Mouse (Mus musculus) intestine, embryonic 16.5 days (tissue): ENCODE results near the gene Slc30a9. TPM values are rescaled to one million over a fixed set of nuclear protein-coding genes. Genes with fewer than 3 reads are reported as not detected.
A peak's percentile ranks its signal among the peaks of the same experiment; 100 is the strongest.

Experiments
- ATAC-seq: fragments of 200-750 bp; cut with Nextera tagmentation; 2 replicates; pipeline ENCODE4 v1.8.0; 2017; ENCODE audit warnings: moderate TSS enrichment, moderate library complexity
- H3K27ac ChIP-seq: fragments of 300-500 bp; sonication (generic); 2 replicates; pipeline ENCODE4 v1.5.1; 2014; ENCODE audit warnings: mild to moderate bottlenecking, low read length
- H3K27me3 ChIP-seq: fragments of 300-500 bp; sonication (generic); replicated peaks from 2 replicates; pipeline ENCODE4 v1.6.1; 2014; ENCODE audit warnings: low read length, control low read depth, mixed read lengths; ENCODE audit not compliant: control insufficient read depth, insufficient read depth
- H3K36me3 ChIP-seq: fragments of 300-500 bp; sonication (generic); 2 replicates; pipeline ENCODE4 v1.6.1; 2014; ENCODE audit warnings: low read length, control low read depth; ENCODE audit not compliant: control insufficient read depth, insufficient read depth
- H3K4me1 ChIP-seq: fragments of 300-500 bp; sonication (generic); 2 replicates; pipeline ENCODE4 v1.6.1; 2014; ENCODE audit warnings: low read length, control low read depth, mixed read lengths; ENCODE audit not compliant: control insufficient read depth, insufficient read depth
- H3K4me2 ChIP-seq: fragments of 300-500 bp; sonication (generic); 2 replicates; pipeline ENCODE4 v1.6.1; 2014; ENCODE audit warnings: low read depth, low read length, control low read depth
- H3K4me3 ChIP-seq: fragments of 300-500 bp; sonication (generic); 2 replicates; pipeline ENCODE4 v1.5.1; 2014; ENCODE audit warnings: mild to moderate bottlenecking, low read length
- H3K9ac ChIP-seq: fragments of 300-500 bp; sonication (generic); 2 replicates; pipeline ENCODE4 v1.6.1; 2014; ENCODE audit warnings: low read depth, low read length
- H3K9me3 ChIP-seq: fragments of 300-500 bp; sonication (generic); 2 replicates; pipeline ENCODE4 v1.6.1; 2016; ENCODE audit warnings: low read length, control low read depth; ENCODE audit not compliant: control insufficient read depth
- WGBS: fragments of 180-500 bp; shearing (Covaris S2); extraction: QIAGEN DNeasy Blood & Tissue Kit; methylation state at CpG from one replicate; pipeline ENCODE4 v1.1.7; 2014; 5-methylcytosine and 5-hydroxymethylcytosine counted together
- polyA plus RNA-seq: library from polyadenylated mRNA; unstranded; fragments of >200 nt; fragmentation: Nextera tagmentation; extraction: Ambion mirVana; gene quantifications from 2 replicates; pipeline ENCODE4 v1.2.1, GENCODE M21; 2015

Gene Slc30a9
- polyA plus RNA-seq, 1 experiment from 2014 or later: 71.0 TPM

DNA sequence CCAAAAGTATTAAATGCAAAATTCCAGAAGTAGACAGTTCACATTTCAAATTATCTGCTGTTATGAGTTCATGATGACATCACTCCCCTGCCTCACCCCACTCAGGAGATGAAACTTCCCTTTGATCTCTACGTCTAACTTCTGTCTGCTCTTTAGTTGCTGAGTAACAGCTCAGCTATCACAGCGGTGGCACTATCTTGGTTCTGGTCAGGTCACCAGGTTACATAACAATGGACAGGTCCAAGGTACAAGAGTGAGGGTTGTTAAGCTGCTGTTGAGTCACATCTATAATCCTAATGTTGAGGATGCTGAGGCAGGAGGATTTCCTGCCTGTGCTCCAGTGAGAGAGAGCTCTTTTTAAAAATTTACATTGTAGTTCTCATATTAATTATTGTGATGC, 56.2 kb downstream of the Slc30a9 start:
- H3K4me3 ChIP-seq: no peak overlapping the region
- ATAC-seq: peak; percentile 72
- WGBS: 50% methylated on average over 2 of the region's 2 CpGs
- H3K36me3 ChIP-seq: no peaks in the 10 kb centered on the region
- H3K9ac ChIP-seq: no peak overlapping the region
- no peaks in the 10 kb centered on the region for H3K9me3 ChIP-seq
- H3K4me1 ChIP-seq: no peaks in the 10 kb centered on the region
- no peak overlapping the region for H3K4me2 ChIP-seq
- H3K27me3 ChIP-seq: no peaks in the 10 kb centered on the region
- no peak overlapping the region for H3K27ac ChIP-seq

DNA sequence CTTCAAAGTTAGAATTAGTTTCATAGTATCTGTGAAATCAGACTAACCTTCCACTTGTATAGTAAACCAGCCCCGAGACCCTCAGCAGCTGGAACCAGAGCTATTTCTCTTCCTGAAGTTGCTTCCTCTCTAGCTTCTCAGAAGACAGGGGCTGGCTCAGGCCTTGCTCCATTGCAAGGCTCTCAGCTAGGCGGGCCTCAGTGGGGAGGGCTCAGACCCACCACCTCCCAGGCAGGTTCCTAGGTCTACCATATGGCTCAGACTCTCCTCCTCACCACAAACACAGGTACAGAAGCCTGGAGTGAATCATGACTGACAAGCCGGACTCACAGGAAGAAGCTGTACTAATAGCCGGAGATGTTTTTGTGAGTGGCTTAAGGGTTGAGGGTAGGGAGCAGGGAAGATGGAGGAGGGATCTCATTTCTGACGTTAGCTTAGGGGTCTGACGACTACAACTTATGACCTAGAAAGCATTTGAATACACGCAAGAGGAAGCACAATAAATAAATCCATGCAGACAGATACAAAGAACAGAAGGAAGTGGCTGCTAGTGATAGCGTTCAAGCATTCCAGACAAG, 70.4 kb downstream of the Slc30a9 start:
- no peaks in the 10 kb centered on the region for H3K36me3 ChIP-seq
- 55% methylated on average over 8 of the region's 8 CpGs for WGBS
- no peak overlapping the region for H3K9ac ChIP-seq
- H3K4me3 ChIP-seq: no peak overlapping the region
- no peaks in the 10 kb centered on the region for H3K4me1 ChIP-seq
- no peak overlapping the region for H3K27ac ChIP-seq
- no peak overlapping the region for H3K4me2 ChIP-seq
- H3K27me3 ChIP-seq: no peaks in the 10 kb centered on the region
- no peak for ATAC-seq
- H3K9me3 ChIP-seq: no peaks in the 10 kb centered on the region

DNA sequence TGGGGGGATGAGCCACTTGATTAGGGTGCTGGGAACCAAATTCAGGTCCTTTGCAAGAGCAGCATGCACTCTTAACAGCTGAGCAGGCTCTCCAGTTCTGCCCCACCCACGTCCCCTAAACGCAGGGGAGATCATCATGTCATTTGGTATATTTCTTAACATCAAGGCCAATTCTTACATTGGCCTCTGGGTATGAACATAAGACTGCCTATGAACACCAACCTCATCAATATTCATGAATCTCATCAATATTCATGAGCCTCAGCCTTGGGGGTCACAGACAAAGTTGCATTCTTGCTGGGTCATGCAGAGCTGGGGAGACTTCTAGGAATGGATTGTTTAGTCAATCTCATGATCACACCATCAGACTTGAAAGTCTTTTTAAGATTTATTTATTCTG, 74.9 kb downstream of the Slc30a9 start:
- no peaks in the 10 kb centered on the region for H3K27me3 ChIP-seq
- no peak overlapping the region for H3K27ac ChIP-seq
- H3K4me2 ChIP-seq: no peak overlapping the region
- H3K9ac ChIP-seq: no peak overlapping the region
- 89% methylated on average over 2 of the region's 2 CpGs for WGBS
- no peaks in the 10 kb centered on the region for H3K4me1 ChIP-seq
- ATAC-seq: no peak
- H3K4me3 ChIP-seq: no peak overlapping the region
- H3K9me3 ChIP-seq: no peaks in the 10 kb centered on the region
- no peaks in the 10 kb centered on the region for H3K36me3 ChIP-seq

- H3K27me3 ChIP-seq: no peaks in the 10 kb centered on the region
- H3K36me3 ChIP-seq: no peaks in the 10 kb centered on the region
- no peak for ATAC-seq
- H3K9me3 ChIP-seq: no peaks in the 10 kb centered on the region
- H3K4me1 ChIP-seq: no peaks in the 10 kb centered on the region
- WGBS: 89% methylated on average over 7 of the region's 7 CpGs
- H3K9ac ChIP-seq: no peak overlapping the region
- H3K4me3 ChIP-seq: no peak overlapping the region
- H3K4me2 ChIP-seq: no peak overlapping the region
- H3K27ac ChIP-seq: no peak overlapping the region
Observed at GRCm38 (mm10) chr5:67382556-67382955, 75.8 kb downstream of the Slc30a9 start.

GRCm38 (mm10) chr5:67393951-67394350, 87.2 kb downstream of the Slc30a9 start:
- Histone ChIP-seq H3K4me3 (no peak overlapping the region), H3K9ac (no peak overlapping the region), H3K27ac (no peak overlapping the region), H3K4me1 (no peaks in the 10 kb centered on the region), H3K27me3 (no peaks in the 10 kb centered on the region), H3K9me3 (no peaks in the 10 kb centered on the region), H3K36me3 (no peaks in the 10 kb centered on the region), H3K4me2 (no peak overlapping the region)
- ATAC-seq: no peak
- WGBS: 83% methylated on average over 6 of the region's 6 CpGs

DNA sequence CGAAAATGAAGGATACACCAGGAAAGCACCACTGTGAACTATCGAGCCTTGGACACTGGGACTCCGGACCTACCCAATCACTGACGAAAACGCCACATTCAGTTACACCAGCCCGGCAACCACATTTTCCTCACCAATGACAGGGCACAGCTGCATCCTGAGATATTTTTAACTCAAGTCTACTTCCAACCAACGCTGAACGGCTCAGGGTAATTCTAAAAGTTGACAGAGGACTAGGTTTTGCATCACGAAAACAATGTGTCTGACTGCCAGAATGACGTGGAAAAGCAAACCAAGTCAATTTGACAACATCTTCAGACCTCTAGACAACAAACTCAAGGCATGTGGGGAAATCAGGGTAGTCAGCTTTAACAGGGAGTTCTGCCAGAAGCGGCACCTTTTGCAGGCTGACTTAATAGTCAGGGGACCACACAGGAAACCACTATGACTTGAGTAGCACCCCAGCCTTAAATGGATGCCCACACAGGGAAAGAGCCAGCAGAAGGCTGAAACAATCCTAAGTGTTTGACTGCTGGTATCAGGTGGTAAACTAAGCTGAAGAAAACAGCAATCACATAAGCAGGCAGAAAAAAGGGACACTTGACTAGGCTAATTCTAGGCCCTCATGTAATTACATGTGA, 88.6 kb downstream of the Slc30a9 start:
- Histone ChIP-seq H3K27ac (no peak overlapping the region), H3K4me1 (no peaks in the 10 kb centered on the region), H3K4me3 (no peak overlapping the region), H3K9me3 (no peaks in the 10 kb centered on the region), H3K27me3 (no peaks in the 10 kb centered on the region), H3K4me2 (no peak overlapping the region), H3K36me3 (no peaks in the 10 kb centered on the region), H3K9ac (no peak overlapping the region)
- 80% methylated on average over 11 of the region's 11 CpGs for WGBS
- no peak for ATAC-seq

GRCm38 (mm10) chr5:67397186-67397585, 90.4 kb downstream of the Slc30a9 start:
- Histone ChIP-seq H3K4me1 (peaks cover 8% of the 10 kb centered on the region), H3K9ac (no peak overlapping the region), H3K36me3 (no peaks in the 10 kb centered on the region), H3K4me2 (no peak overlapping the region), H3K4me3 (no peak overlapping the region), H3K9me3 (no peaks in the 10 kb centered on the region), H3K27me3 (no peaks in the 10 kb centered on the region), H3K27ac (no peak overlapping the region)
- WGBS: 90% methylated on average over 14 of the region's 14 CpGs
- no peak for ATAC-seq

- Histone ChIP-seq H3K27me3 (no peaks in the 10 kb centered on the region), H3K36me3 (no peaks in the 10 kb centered on the region), H3K4me1 (peaks cover 8% of the 10 kb centered on the region), H3K9me3 (no peaks in the 10 kb centered on the region), H3K9ac (no peak overlapping the region), H3K4me3 (no peak overlapping the region), H3K4me2 (no peak overlapping the region), H3K27ac (no peak overlapping the region)
- WGBS: 78% methylated on average over 28 of the region's 28 CpGs
- no peak for ATAC-seq
Observed at GRCm38 (mm10) chr5:67399876-67400607, 93.3 kb downstream of the Slc30a9 start.

DNA sequence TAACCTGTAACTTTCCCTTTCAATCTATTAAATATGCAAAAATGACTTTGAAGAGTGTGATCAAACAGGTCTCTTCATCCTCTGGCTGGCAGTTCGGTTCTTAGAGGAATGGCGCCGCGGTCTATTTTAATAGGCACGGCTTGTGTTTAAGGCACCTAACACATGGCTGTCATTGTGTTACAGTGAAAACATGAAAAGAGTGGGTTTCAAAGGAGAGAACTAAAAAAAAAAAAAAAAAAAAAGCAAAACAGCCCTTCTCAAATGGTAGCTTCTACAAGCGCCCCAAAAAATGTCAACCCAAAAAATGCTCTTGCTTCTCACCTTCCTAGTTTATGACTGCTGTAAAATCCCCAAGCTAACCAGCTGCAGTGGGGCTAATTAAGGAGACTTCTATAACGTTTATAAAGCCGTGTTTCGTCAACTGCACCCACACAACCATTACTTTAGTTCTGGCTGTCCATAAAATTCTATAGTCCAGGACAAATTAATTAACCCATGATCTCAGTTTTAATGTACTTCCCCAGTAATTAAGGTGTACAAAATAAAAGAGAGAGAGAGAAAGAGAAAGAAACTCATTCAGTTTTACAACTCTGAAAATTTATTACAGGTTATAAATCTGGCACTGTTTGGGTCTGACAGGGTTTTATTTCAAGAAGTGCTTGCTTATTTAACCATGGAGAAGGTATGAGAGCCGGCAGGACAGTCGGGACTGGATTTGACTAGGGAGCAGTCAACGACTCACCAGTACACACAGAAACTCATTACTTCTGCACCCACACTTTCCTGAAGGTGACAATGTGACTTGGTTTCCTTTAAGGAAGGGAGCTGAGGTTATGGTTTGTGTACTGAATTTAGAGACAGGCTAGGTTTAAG, 94.1 kb downstream of the Slc30a9 start:
- peaks cover 8% of the 10 kb centered on the region for H3K4me1 ChIP-seq
- ATAC-seq: peak; percentile 72
- 52% methylated on average over 12 of the region's 12 CpGs for WGBS
- H3K27me3 ChIP-seq: no peaks in the 10 kb centered on the region
- H3K9me3 ChIP-seq: no peaks in the 10 kb centered on the region
- no peak overlapping the region for H3K9ac ChIP-seq
- H3K4me3 ChIP-seq: peak overlapping the region; percentile 24
- no peak overlapping the region for H3K27ac ChIP-seq
- no peaks in the 10 kb centered on the region for H3K36me3 ChIP-seq
- peak overlapping the region; percentile 47 for H3K4me2 ChIP-seq
